Mouse (Mus musculus) forebrain, embryonic 15.5 days (tissue): ENCODE data around the gene Gm10912. TPM values are rescaled to one million over a fixed set of nuclear protein-coding genes. Genes with fewer than 3 reads are reported as not detected.
"Not testable (repeated sequence)": the region's sequence is repeated elsewhere in the genome, so short reads cannot be mapped to it uniquely, and the experiment has no call there.

Experiments used
- ATAC-seq: fragments of 200-750 bp; cut with Nextera tagmentation; replicated peaks from 2 replicates; pipeline ENCODE4 v1.8.0; 2017; ENCODE audit warnings: mild to moderate bottlenecking, moderate TSS enrichment, moderate library complexity
- H3K27ac ChIP-seq: fragments of 300-500 bp; sonication (generic); replicated peaks from 2 replicates; pipeline ENCODE4 v1.5.1; 2015; ENCODE audit warnings: mild to moderate bottlenecking, inconsistent platforms
- H3K27me3 ChIP-seq: fragments of 300-500 bp; sonication (generic); 2 replicates; pipeline ENCODE4 v1.6.1; 2015; ENCODE audit warnings: inconsistent platforms
- H3K36me3 ChIP-seq: fragments of 300-500 bp; sonication (generic); 2 replicates; pipeline ENCODE4 v1.6.1; 2015; ENCODE audit warnings: mild to moderate bottlenecking, inconsistent platforms
- H3K4me1 ChIP-seq: fragments of 300-500 bp; sonication (generic); 2 replicates; pipeline ENCODE4 v1.6.1; 2015; ENCODE audit warnings: inconsistent platforms
- H3K4me2 ChIP-seq: fragments of 300-500 bp; sonication (generic); replicated peaks from 2 replicates; pipeline ENCODE4 v1.6.1; 2015; ENCODE audit warnings: mild to moderate bottlenecking, inconsistent platforms
- H3K4me3 ChIP-seq: fragments of 300-500 bp; sonication (generic); 2 replicates; pipeline ENCODE4 v1.5.1; 2015; ENCODE audit warnings: mild to moderate bottlenecking, inconsistent platforms
- H3K9ac ChIP-seq: fragments of 300-500 bp; sonication (generic); replicated peaks from 2 replicates; pipeline ENCODE4 v1.6.1; 2015; ENCODE audit warnings: mild to moderate bottlenecking, inconsistent platforms
- H3K9me3 ChIP-seq: fragments of 300-500 bp; sonication (generic); 2 replicates; pipeline ENCODE4 v1.6.1; 2016; ENCODE audit warnings: inconsistent platforms
- WGBS: fragments of 180-500 bp; shearing (Covaris S2); methylation state at CpG from one replicate; pipeline ENCODE4 v1.1.7; 2015; ENCODE audit warnings: mixed read lengths; 5-methylcytosine and 5-hydroxymethylcytosine counted together
- polyA plus RNA-seq: library from polyadenylated mRNA; unstranded; fragments of >200 nt; fragmentation: Nextera tagmentation; extraction: Ambion mirVana; gene quantifications from 2 replicates; pipeline ENCODE4 v1.2.1, GENCODE M21; 2015

Gene Gm10912
- polyA plus RNA-seq, 1 experiment from 2014 or later = not detected

GRCm38 (mm10) chr2:104041632-104042031 lies 24.0 kb upstream of the Gm10912 start:
- WGBS = 69% methylated on average over 5 of the region's 5 CpGs
- H3K36me3 ChIP-seq = peaks cover 32% of the 10 kb centered on the region

DNA sequence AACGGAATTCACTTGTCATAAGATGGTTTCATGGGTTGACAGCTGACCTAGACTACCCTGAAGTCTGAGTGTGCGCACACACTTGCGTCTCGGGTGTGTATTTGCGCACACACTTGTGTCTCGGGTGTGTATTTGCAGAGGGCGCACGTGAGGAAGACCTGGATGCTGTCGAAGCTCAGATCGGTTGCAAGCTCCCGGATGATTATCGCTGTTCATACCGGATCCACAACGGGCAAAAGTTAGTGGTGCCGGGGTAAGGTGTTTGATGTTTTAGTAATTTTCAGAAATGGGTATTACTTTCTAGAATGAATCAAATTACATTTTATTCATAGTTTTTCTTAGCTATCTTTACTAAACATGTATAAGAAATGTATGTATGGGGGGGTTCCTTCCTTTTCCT lies 22.9 kb upstream of the Gm10912 start:
- Histone ChIP-seq H3K4me1 (no peaks in the 10 kb centered on the region), H3K9ac (no peak overlapping the region), H3K36me3 (peaks cover 27% of the 10 kb centered on the region), H3K4me2 (no peak overlapping the region), H3K27ac (no peak overlapping the region), H3K27me3 (no peaks in the 10 kb centered on the region), H3K9me3 (no peaks in the 10 kb centered on the region), H3K4me3 (no peak overlapping the region)
- no peak for ATAC-seq
- 95% methylated on average over 15 of the region's 15 CpGs for WGBS

More at GRCm38 (mm10) chr2:104041632-104042031, 24.0 kb upstream of the Gm10912 start:
- no peak for ATAC-seq
- Histone ChIP-seq H3K9ac (no peak overlapping the region), H3K4me2 (no peak overlapping the region), H3K9me3 (no peaks in the 10 kb centered on the region), H3K4me3 (no peak overlapping the region), H3K27me3 (no peaks in the 10 kb centered on the region), H3K4me1 (no peaks in the 10 kb centered on the region), H3K27ac (no peak overlapping the region)

GRCm38 (mm10) chr2:104043624-104044478 lies 21.8 kb upstream of the Gm10912 start:
- no peak overlapping the region for H3K4me2 ChIP-seq
- H3K27me3 ChIP-seq = no peaks in the 10 kb centered on the region
- no peak overlapping the region for H3K27ac ChIP-seq
- H3K4me1 ChIP-seq = no peaks in the 10 kb centered on the region
- H3K4me3 ChIP-seq = no peak overlapping the region
- WGBS = 56% methylated on average over 5 of the region's 5 CpGs
- no peaks in the 10 kb centered on the region for H3K9me3 ChIP-seq
- H3K9ac ChIP-seq = no peak overlapping the region
- no peak for ATAC-seq
- peaks cover 34% of the 10 kb centered on the region for H3K36me3 ChIP-seq

DNA sequence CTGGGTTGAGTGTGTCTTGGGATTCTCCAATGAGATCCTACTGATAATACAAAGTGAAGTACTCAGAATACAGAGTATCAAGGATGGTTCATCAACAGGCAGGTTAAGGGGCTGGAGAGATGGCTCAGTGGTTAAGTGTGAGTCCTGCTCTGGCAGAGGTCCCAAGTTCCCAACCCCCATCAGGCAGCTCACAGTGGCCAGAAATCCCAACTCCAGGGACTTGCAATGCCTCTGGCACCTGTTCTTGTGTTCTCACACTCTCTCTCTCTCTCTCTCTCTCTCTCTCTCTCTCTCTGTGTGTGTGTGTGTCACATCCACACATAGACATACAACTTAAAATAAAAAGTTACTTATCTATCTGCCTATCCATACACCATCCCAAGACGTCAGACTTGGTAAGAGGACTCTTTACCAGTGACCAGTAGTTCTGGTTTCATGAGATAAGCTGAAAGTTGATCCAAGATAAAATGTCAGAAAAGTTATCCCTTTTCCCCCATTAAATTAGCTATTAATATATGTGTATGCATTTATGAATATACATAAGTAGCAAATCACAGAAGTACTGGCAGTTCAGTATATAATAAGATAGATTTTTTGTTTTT lies 21.0 kb upstream of the Gm10912 start:
- no peaks in the 10 kb centered on the region for H3K27me3 ChIP-seq
- H3K9me3 ChIP-seq = no peaks in the 10 kb centered on the region
- H3K4me1 ChIP-seq = no peaks in the 10 kb centered on the region
- H3K4me2 ChIP-seq = no peak overlapping the region
- no peak overlapping the region for H3K4me3 ChIP-seq
- ATAC-seq = no peak
- no peak overlapping the region for H3K9ac ChIP-seq
- H3K36me3 ChIP-seq = peaks cover 34% of the 10 kb centered on the region
- WGBS = 93% methylated on average over 1 of the region's 1 CpGs
- H3K27ac ChIP-seq = no peak overlapping the region

DNA sequence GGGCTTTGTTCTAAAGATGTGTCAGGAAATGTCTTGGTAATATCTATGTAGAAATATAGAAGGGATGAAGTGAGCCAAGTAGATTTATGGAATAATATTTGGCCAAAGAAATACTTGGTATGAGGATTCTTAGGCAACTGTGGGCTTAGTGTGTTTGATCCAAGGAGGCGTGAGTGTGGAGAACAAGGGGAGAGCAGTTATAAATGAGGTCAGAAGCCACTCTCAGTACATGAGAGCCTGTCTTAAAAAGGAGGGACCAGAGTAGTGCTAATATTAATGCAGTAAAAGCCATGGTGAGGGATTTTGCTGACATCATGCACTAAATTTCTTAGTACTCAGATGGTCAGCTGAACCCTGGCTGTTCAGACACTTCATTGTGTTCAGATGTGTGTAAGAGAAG lies 7.2 kb upstream of the Gm10912 start:
- H3K36me3 ChIP-seq = peaks cover 36% of the 10 kb centered on the region
- no peaks in the 10 kb centered on the region for H3K4me1 ChIP-seq
- 82% methylated on average over 1 of the region's 1 CpGs for WGBS
- H3K4me3 ChIP-seq = no peak overlapping the region
- H3K4me2 ChIP-seq = no peak overlapping the region
- no peak overlapping the region for H3K27ac ChIP-seq
- no peaks in the 10 kb centered on the region for H3K27me3 ChIP-seq
- no peaks in the 10 kb centered on the region for H3K9me3 ChIP-seq
- ATAC-seq = no peak
- no peak overlapping the region for H3K9ac ChIP-seq

DNA sequence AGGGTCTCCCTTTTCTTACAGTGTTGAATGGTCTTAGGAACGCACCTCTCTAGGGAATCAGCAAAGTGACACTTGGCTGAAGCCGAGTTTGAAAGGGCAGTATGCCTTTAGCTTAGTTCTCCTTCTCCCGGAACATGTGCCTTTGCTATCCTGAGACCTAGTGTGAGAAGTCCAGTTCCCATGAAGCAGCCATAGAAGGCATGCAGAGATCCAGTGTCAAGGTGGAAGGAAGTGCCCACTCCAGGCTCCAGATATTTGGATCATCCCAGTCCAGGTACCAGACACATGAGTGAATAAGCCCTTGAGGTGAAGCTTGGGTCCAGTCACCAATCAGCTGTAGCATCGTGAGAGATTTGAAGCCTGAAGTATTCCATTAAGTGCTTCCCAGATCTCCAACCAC lies 6.7 kb upstream of the Gm10912 start:
- ATAC-seq = no peak
- H3K9me3 ChIP-seq = no peaks in the 10 kb centered on the region
- no peak overlapping the region for H3K9ac ChIP-seq
- no peak overlapping the region for H3K4me3 ChIP-seq
- no peak overlapping the region for H3K27ac ChIP-seq
- 98% methylated on average over 4 of the region's 4 CpGs for WGBS
- H3K4me1 ChIP-seq = no peaks in the 10 kb centered on the region
- H3K36me3 ChIP-seq = peaks cover 32% of the 10 kb centered on the region
- no peak overlapping the region for H3K4me2 ChIP-seq
- H3K27me3 ChIP-seq = no peaks in the 10 kb centered on the region

DNA sequence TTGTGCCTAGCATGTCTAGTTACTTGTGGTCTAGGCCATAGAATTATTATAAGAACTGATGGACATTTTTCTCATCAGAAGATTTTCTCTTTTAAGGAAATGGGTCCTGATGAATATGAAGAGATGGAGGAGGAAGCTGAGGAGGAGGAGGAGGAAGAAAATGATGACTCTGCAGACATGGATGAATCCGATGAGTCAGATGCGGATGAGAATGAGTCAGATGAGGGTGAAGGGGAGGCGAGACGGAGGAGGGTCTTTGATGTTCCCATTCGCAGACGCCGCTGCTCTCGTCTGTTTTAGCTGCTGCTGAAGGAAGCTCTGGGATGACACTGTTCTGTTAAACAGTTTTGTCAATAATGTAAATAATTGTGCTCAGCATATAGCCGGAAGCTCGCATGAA lies 5.8 kb upstream of the Gm10912 start:
- ATAC-seq = no peak
- H3K27ac ChIP-seq = no peak overlapping the region
- H3K4me1 ChIP-seq = no peaks in the 10 kb centered on the region
- H3K9me3 ChIP-seq = no peaks in the 10 kb centered on the region
- H3K9ac ChIP-seq = no peak overlapping the region
- no peak overlapping the region for H3K4me3 ChIP-seq
- no peak overlapping the region for H3K4me2 ChIP-seq
- H3K27me3 ChIP-seq = no peaks in the 10 kb centered on the region
- WGBS = 87% methylated on average over 10 of the region's 10 CpGs
- peaks cover 24% of the 10 kb centered on the region for H3K36me3 ChIP-seq

DNA sequence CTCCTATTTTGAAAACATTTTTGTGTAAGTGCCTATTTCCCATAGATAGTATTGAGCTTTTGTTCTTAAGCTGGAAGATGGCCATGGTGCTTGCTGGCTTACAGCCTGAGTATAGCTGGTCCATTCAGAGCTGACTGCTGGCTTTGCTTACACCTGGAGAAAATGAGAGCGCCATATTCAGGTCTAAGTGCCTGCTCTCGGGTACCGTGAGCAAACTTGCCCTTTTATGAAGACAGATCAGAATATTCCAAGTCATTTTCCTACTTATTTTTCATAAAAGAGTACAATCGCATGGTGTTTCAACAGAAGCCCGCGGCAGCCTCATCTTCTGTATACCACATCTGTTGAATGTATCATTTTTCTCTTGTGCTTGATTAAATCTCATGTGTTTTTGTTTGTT lies 4.6 kb upstream of the Gm10912 start:
- H3K27ac ChIP-seq = no peak overlapping the region
- H3K9ac ChIP-seq = no peak overlapping the region
- no peaks in the 10 kb centered on the region for H3K4me1 ChIP-seq
- no peaks in the 10 kb centered on the region for H3K27me3 ChIP-seq
- 93% methylated on average over 6 of the region's 6 CpGs for whole genome bisulfite sequencing
- H3K9me3 ChIP-seq = no peaks in the 10 kb centered on the region
- no peak overlapping the region for H3K4me2 ChIP-seq
- no peak overlapping the region for H3K4me3 ChIP-seq
- no peak for ATAC-seq
- peaks cover 16% of the 10 kb centered on the region for H3K36me3 ChIP-seq

DNA sequence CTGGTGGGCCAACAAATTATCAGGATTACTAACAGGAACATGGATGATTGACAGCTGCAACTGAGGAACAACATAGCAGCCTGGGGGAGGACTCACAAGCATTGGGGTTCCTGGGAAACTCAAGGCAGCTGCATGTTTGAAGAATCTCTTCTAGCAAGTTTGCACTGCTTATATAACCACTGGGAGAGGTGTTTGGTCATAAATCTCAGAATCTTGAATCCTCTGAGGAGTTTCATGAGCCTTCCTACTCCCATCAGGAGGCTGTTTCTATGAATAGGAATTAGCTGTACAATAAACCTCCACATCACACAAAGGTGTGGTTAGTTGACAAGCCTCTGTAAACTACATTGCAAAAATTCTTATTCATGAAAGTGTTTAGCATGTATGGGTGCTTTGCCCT lies 3.0 kb upstream of the Gm10912 start:
- Histone ChIP-seq H3K27me3 (no peaks in the 10 kb centered on the region), H3K9ac (no peak overlapping the region), H3K27ac (no peak overlapping the region), H3K9me3 (no peaks in the 10 kb centered on the region), H3K4me3 (no peak overlapping the region), H3K4me2 (no peak overlapping the region), H3K36me3 (peaks cover 16% of the 10 kb centered on the region), H3K4me1 (no peaks in the 10 kb centered on the region)
- ATAC-seq = no peak

- no peaks in the 10 kb centered on the region for H3K27me3 ChIP-seq
- H3K4me2 ChIP-seq = no peak overlapping the region
- ATAC-seq = no peak
- H3K9ac ChIP-seq = no peak overlapping the region
- no peaks in the 10 kb centered on the region for H3K4me1 ChIP-seq
- H3K9me3 ChIP-seq = no peaks in the 10 kb centered on the region
- no peak overlapping the region for H3K27ac ChIP-seq
- 88% methylated on average over 2 of the region's 2 CpGs for WGBS
- H3K36me3 ChIP-seq = peaks cover 16% of the 10 kb centered on the region
- no peak overlapping the region for H3K4me3 ChIP-seq
Observed at GRCm38 (mm10) chr2:104064152-104064551, 1.5 kb upstream of the Gm10912 start.

- H3K9ac ChIP-seq, H3K27ac ChIP-seq, H3K27me3 ChIP-seq, H3K9me3 ChIP-seq, H3K4me1 ChIP-seq, ATAC-seq, H3K4me2 ChIP-seq, H3K4me3 ChIP-seq, H3K36me3 ChIP-seq: not testable (repeated sequence)
- WGBS = 85% methylated on average over 7 of the region's 7 CpGs
Observed at GRCm38 (mm10) chr2:104068450-104068849, 2.8 kb downstream of the Gm10912 start, which contains the start of gene Gm10799. Gene Gm10799, minus strand, starts transcription at chr2:104068550.

- Histone ChIP-seq H3K36me3 (no peaks in the 10 kb centered on the region), H3K4me2 (peak within 1 kb of the TSS; percentile 55), H3K9ac (peak within 1 kb of the TSS; percentile 16; the same call in 1 of the 2 replicates), H3K27ac (no peak within 1 kb of the TSS), H3K4me3 (peak within 1 kb of the TSS; percentile 40), H3K9me3 (no peaks in the 10 kb centered on the region), H3K27me3 (no peaks in the 10 kb centered on the region), H3K4me1 (peaks cover 6% of the 10 kb centered on the region)
- WGBS = 1% methylated on average over 13 of the region's 13 CpGs
- peak; percentile 73; the same call in 1 of the 2 replicates for ATAC-seq
Observed at GRCm38 (mm10) chr2:104069704-104070185, 4.1 kb downstream of the Gm10912 start, which contains the start of gene Cd59b. Gene Cd59b, plus strand, starts transcription at chr2:104069849.
